Mouse (Mus musculus): Measurements from ENCODE around the gene Adra2b. TPM values are rescaled to one million over a fixed set of nuclear protein-coding genes. Genes with fewer than 3 reads are reported as not detected.

Gene Adra2b
- total RNA-seq (2014; fragmentation: Nextera tagmentation) = not detected in 2 replicates
- 0.05 TPM in 1 of 2 replicates, not detected in the other for total RNA-seq (2017)
- polyA plus RNA-seq (2012) = not detected in 2 replicates

DNA sequence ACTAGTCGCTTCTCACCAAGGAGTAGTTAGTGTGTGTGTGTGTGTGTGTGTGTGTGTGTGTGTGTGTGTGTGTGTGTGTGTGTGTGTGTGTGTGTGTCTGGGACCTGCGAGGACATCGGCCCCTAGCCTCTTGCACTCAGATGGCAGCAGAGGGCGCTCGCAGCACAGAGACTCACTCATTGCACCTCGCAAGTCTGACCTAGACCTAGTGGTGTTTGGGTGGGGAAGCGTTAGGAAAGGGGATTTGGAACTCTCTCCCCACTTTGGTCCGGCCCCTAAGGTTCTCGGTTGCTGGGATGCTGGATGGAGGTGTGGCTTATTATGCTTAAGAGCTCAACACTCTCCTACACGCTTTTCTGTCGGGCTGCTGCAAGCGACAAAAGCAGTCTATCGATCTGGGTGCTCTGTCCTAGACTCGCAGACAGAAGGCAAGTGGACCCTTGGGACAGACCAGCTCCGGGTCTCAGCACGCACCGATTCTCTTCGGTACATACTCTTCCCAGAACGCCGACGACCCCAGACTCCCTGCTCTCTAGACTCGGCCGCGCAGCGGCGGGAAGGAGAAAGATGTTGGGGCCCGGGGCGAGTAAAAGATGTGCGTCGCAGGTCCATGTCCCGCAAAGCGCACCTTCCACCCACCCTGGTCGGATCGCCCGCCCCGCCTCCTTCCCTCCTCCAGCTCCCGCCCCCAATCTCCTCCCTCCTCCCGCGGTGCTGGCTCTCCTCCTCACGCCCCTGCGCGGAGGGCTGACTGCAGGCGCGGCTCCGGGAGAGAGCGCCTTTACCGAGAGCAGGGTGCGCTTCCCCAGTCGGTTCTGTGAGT, at the start of gene Adra2b:
Gene Adra2b, plus strand, starts transcription at position 750 of the 823 bp plus-strand sequence.
- TF ChIP-seq GATA1 (IDR thresholded peaks at IDR 0.05; ENCODE audit: borderline replicate concordance, low read length) = no peak
- 0 out of 2 replicates have a peak, but pooled peaks have one; percentile 10 for TF ChIP-seq CTCF (IDR thresholded peaks at IDR 0.05; ENCODE audit: low read depth, low read length)
- H3K4me1 ChIP-seq (ENCODE audit: insufficient read depth, low read depth, low read length) = peaks cover 9% of the 10 kb centered on the region

DNA sequence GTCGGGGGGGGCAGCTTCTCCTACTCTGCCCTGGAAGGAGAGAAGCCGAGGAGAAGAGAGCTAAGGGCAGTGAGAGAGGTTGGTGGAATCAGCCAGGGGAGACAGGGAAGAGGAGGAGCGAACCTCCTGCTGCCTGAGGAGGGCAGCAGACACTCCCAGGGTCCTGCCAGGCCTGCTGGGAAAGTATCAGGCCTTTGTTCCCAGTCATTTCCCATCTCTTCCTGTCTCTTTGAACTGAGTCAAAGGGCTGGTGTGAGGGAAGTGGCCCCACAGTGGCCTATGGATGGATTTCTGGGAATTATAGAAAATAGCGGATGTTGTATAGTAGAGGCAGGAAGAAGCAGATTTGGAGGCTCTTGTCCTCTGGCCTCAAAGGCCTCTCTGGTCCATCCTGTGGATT, 49.1 kb upstream of the Adra2b start:
- Histone ChIP-seq H3K4me1 (ENCODE audit: insufficient read depth, low read depth, low read length) (no peaks in the 10 kb centered on the region), H3K4me3 (ENCODE audit: low read depth, low read length) (no peak overlapping the region), H3K9me3 (replicated peaks) (no peaks in the 10 kb centered on the region), H3K36me3 (replicated peaks) (no peaks in the 10 kb centered on the region), H3K27me3 (ENCODE audit: insufficient read depth, low read length) (peaks cover 19% of the 10 kb centered on the region)
- ATAC-seq (ENCODE audit: extremely low read depth, insufficient number of reproducible peaks, low FRiP score, poor library complexity, severe bottlenecking) = no peak
- no peak for DNase-seq (ENCODE audit: low spot score)
- TF ChIP-seq GATA2 (IDR thresholded peaks at IDR 0.05; ENCODE audit: borderline replicate concordance, low read depth, low read length) (no peak), TAL1 (conservative IDR thresholded peaks at IDR 0.05; ENCODE audit: low read depth, low read length) (no peak), CTCF (IDR thresholded peaks at IDR 0.05; ENCODE audit: low read depth, low read length) (no peak), POLR2AphosphoS5 (IDR thresholded peaks at IDR 0.05; ENCODE audit: insufficient replicate concordance, low read depth, low read length) (no peak), GATA1 (IDR thresholded peaks at IDR 0.05; ENCODE audit: borderline replicate concordance, low read length) (no peak)

More for the DNA sequence above, at the start of gene Adra2b:
- Histone ChIP-seq H3K27me3 (ENCODE audit: insufficient read depth, low read length) (peaks cover 71% of the 10 kb centered on the region), H3K36me3 (replicated peaks) (no peaks in the 10 kb centered on the region), H3K4me3 (ENCODE audit: low read depth, low read length) (no peak within 1 kb of the TSS), H3K9me3 (replicated peaks) (no peaks in the 10 kb centered on the region)
- DNase-seq (ENCODE audit: low spot score) = peak; percentile 51
- ATAC-seq (ENCODE audit: extremely low read depth, insufficient number of reproducible peaks, low FRiP score, poor library complexity, severe bottlenecking) = no peak

DNA sequence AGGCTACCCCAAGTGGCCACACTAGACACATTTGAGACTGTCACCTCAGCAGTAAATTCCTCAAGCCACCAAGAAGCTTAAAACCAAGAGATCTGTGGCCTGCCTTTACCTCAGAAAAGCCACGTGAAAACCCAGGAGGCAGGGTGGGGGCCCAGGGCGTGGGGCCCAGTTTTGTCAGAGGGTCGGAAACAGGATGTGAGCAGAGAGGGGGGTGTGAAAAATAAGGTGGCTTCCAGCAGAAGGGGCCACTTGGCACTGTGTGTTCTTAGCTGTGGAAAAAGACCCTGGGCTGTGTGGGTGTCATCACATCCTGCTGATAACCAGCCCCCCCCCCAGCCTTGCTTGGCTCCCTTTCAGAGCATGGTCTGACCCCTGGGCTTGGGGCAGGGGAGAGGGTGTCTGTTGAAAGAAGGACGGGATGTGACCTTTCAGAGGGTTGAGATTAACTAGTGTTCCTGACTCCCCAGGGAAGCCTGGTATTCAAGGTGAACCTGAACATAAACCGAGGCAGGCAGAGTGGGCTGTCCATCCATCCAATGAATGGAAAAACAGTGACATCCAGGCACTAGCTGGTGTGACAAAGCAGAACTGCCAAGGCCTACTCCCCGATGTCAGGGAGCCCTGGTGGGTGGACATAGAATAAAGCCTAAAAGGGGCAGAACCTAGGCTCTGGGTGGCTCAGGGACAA, 48.4 kb upstream of the Adra2b start:
- no peak overlapping the region for H3K4me3 ChIP-seq (ENCODE audit: low read depth, low read length)
- H3K4me1 ChIP-seq (ENCODE audit: insufficient read depth, low read depth, low read length) = no peaks in the 10 kb centered on the region
- no peaks in the 10 kb centered on the region for H3K9me3 ChIP-seq (replicated peaks)
- H3K27me3 ChIP-seq (ENCODE audit: insufficient read depth, low read length) = peaks cover 26% of the 10 kb centered on the region
- DNase-seq (ENCODE audit: low spot score) (no peak), ATAC-seq (ENCODE audit: extremely low read depth, insufficient number of reproducible peaks, low FRiP score, poor library complexity, severe bottlenecking) (no peak)
- TF ChIP-seq CTCF (IDR thresholded peaks at IDR 0.05; ENCODE audit: low read depth, low read length) = no peak
- no peak for TF ChIP-seq TAL1 (conservative IDR thresholded peaks at IDR 0.05; ENCODE audit: low read depth, low read length)
- no peak for TF ChIP-seq GATA1 (IDR thresholded peaks at IDR 0.05; ENCODE audit: borderline replicate concordance, low read length)
- TF ChIP-seq GATA2 (IDR thresholded peaks at IDR 0.05; ENCODE audit: borderline replicate concordance, low read depth, low read length) = no peak
- no peak for TF ChIP-seq POLR2AphosphoS5 (IDR thresholded peaks at IDR 0.05; ENCODE audit: insufficient replicate concordance, low read depth, low read length)
- no peaks in the 10 kb centered on the region for H3K36me3 ChIP-seq (replicated peaks)

DNA sequence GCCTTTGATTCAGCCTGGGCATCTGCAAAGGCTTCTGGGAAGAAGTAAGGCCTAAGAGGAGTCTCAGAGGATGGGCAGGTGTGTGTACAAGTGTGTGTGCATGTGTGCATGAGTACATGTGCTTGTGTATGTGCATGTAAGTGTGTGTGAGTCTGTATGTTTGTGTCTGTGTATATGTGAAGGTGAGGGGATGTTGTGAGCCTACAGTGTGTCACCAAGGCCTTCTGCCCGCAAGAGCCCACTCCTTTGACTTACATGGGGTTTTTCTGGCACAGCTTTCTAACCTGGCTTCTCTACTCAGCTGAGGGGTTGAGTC, 47.9 kb upstream of the Adra2b start:
- peaks cover 28% of the 10 kb centered on the region for H3K27me3 ChIP-seq (ENCODE audit: insufficient read depth, low read length)
- ATAC-seq (ENCODE audit: extremely low read depth, insufficient number of reproducible peaks, low FRiP score, poor library complexity, severe bottlenecking) (no peak), DNase-seq (ENCODE audit: low spot score) (no peak)
- TF ChIP-seq TAL1 (conservative IDR thresholded peaks at IDR 0.05; ENCODE audit: low read depth, low read length) (no peak), GATA2 (IDR thresholded peaks at IDR 0.05; ENCODE audit: borderline replicate concordance, low read depth, low read length) (no peak), GATA1 (IDR thresholded peaks at IDR 0.05; ENCODE audit: borderline replicate concordance, low read length) (no peak), CTCF (IDR thresholded peaks at IDR 0.05; ENCODE audit: low read depth, low read length) (no peak), POLR2AphosphoS5 (IDR thresholded peaks at IDR 0.05; ENCODE audit: insufficient replicate concordance, low read depth, low read length) (no peak)
- no peaks in the 10 kb centered on the region for H3K36me3 ChIP-seq (replicated peaks)
- no peaks in the 10 kb centered on the region for H3K4me1 ChIP-seq (ENCODE audit: insufficient read depth, low read depth, low read length)
- no peak overlapping the region for H3K4me3 ChIP-seq (ENCODE audit: low read depth, low read length)
- H3K9me3 ChIP-seq (replicated peaks) = no peaks in the 10 kb centered on the region

DNA sequence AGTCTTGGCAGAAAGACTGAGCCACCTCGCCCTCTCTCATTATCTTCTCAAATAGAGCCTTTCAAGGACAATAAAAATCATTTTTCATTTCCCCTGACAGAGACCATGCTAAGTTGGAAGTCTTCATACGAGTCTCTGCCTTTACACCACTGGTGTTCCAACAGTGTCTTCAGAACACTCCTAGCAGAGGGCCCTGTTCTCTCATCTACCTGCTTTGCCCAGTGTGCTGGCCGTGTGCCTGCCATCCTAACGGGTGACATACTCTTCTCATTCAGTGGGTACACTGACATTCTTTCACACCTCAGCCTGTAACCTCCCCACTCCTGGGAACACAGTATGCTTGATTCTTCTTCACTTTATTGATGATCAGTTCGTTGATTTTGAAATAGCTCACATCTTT, 46.6 kb upstream of the Adra2b start:
- H3K36me3 ChIP-seq (replicated peaks) = no peaks in the 10 kb centered on the region
- no peak for TF ChIP-seq CTCF (IDR thresholded peaks at IDR 0.05; ENCODE audit: low read depth, low read length)
- ATAC-seq (ENCODE audit: extremely low read depth, insufficient number of reproducible peaks, low FRiP score, poor library complexity, severe bottlenecking) (no peak), DNase-seq (ENCODE audit: low spot score) (no peak)
- H3K9me3 ChIP-seq (replicated peaks) = no peaks in the 10 kb centered on the region
- no peak overlapping the region for H3K4me3 ChIP-seq (ENCODE audit: low read depth, low read length)
- no peaks in the 10 kb centered on the region for H3K4me1 ChIP-seq (ENCODE audit: insufficient read depth, low read depth, low read length)
- peaks cover 28% of the 10 kb centered on the region for H3K27me3 ChIP-seq (ENCODE audit: insufficient read depth, low read length)

DNA sequence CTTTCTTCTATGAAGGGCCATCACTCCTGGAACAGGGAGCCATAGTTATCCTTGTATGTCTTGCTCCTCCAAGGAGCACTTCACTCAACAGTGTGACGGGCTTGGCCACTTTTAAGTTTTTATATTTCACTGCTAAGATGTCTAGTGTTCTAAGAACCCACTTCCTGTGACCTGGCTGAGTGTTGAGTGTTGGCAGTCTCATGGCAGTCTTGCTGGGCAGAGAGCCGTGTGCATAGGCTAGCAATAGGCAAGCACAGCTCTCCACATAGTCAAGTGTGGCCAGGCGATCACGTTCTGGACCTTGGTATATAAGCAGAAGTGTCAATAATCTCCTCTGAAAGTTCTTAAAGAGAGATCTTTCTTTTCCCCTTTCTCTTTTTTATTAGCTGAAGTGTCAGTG, 44.9 kb upstream of the Adra2b start:
- TF ChIP-seq CTCF (IDR thresholded peaks at IDR 0.05; ENCODE audit: low read depth, low read length) (no peak), POLR2AphosphoS5 (IDR thresholded peaks at IDR 0.05; ENCODE audit: insufficient replicate concordance, low read depth, low read length) (no peak), GATA2 (IDR thresholded peaks at IDR 0.05; ENCODE audit: borderline replicate concordance, low read depth, low read length) (no peak), TAL1 (conservative IDR thresholded peaks at IDR 0.05; ENCODE audit: low read depth, low read length) (no peak)
- DNase-seq (ENCODE audit: low spot score) = no peak
- Histone ChIP-seq H3K4me1 (ENCODE audit: insufficient read depth, low read depth, low read length) (no peaks in the 10 kb centered on the region), H3K36me3 (replicated peaks) (no peaks in the 10 kb centered on the region), H3K27me3 (ENCODE audit: insufficient read depth, low read length) (peaks cover 28% of the 10 kb centered on the region), H3K4me3 (ENCODE audit: low read depth, low read length) (no peak overlapping the region), H3K9me3 (replicated peaks) (no peaks in the 10 kb centered on the region)
- ATAC-seq (ENCODE audit: extremely low read depth, insufficient number of reproducible peaks, low FRiP score, poor library complexity, severe bottlenecking) = no peak

Measured in G1E (cell line).